Mouse (Mus musculus) olfactory bulb, adult 2 months (tissue): ENCODE data around the gene Slc26a11.

ENCODE experiments used
- CTCF ChIP-seq: fragments of 200-500 bp; IDR thresholded peaks from 2 replicates; pipeline ENCODE4 v1.5.1; 2012; ENCODE audit warnings: low read depth, mild to moderate bottlenecking, low read length, moderate library complexity; ENCODE audit not compliant: insufficient read depth
- POLR2A ChIP-seq: fragments of 200-500 bp; IDR thresholded peaks from 2 replicates; pipeline ENCODE4 v1.6.1; 2012; ENCODE audit warnings: mild to moderate bottlenecking, low read depth, low read length, moderate library complexity; ENCODE audit not compliant: insufficient read depth

DNA sequence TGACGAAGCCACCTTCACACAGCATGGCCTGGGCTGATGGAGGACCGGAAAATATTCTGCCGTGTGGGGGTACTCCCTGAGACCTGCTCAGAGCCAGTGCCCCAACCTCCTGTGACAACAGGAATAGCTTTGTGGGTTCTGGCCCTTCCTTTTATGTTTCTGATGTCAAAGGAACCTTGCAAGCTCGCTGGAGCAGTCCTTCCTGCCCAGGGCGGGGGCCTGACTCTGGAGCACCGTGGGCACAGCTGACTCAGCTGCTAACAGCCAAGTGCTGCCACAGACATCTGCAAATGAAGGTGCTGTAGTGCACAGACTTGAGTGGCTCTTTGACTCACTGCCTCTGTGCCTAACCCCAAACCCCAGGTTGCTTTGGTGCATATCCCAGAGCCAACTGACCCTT lies 10.5 kb upstream of the Slc26a11 start:
- TF ChIP-seq CTCF: no peak
- TF ChIP-seq POLR2A: no peak
